Mouse (Mus musculus) v-Abl transformed pro-B cells (cell line): ENCODE measurements around the gene Lrfn4.
"Not testable (repeated sequence)": the region's sequence is repeated elsewhere in the genome, so short reads cannot be mapped to it uniquely, and the experiment has no call there.

Experiments used
- in situ Hi-C, 2 experiments: fragments of 400-800 bp; cut with MboI; formaldehyde crosslinking; loops; one replicate each; pipeline ENCODE4 v1.15.1; 2025; ENCODE audit not compliant: unreplicated experiment in 2 of 2

The Lrfn4 gene

GRCm38 (mm10) chr19:4613464-4614304 is 1.8 kb downstream of the Lrfn4 start:
- in situ Hi-C loops: no loop called here

DNA sequence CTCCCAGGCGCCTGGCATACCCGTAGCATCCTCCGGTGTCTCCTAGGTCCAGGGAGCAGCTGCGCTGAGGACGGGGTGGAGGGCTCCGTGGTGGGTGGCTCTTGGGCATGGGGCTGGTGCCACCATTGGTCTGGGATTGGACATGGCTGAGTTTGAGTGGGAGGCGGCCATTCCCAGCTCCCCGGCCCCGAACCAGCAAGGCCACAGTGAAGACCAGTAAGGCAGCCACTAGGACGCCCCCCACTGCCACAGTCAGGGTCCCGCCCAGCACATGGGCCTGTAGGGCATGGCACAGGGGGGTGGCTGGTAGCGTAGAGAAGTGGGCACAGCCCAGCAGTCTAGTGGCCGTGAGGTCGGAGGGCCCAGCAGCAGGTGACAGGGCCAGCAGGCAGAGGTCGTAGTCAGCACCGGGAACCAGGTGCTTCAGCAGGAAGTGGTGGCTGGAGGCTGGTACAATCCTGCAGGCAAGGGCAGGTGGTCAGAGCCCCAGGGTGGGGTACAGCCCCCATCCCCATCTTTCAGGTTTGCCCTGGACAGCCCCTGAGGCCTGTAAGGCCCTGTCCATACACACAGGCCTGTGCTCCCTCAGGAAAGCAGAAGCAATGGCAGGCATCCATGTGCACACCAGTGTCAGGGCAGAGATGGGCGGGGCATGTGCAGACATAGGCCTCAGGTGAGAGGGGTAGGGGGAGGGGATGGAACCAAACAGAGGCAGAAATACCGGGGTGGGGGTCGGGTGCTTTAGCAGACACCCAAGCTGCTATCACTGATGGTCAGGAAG is 3.1 kb downstream of the Lrfn4 start:
- in situ Hi-C loops: no loop called here

DNA sequence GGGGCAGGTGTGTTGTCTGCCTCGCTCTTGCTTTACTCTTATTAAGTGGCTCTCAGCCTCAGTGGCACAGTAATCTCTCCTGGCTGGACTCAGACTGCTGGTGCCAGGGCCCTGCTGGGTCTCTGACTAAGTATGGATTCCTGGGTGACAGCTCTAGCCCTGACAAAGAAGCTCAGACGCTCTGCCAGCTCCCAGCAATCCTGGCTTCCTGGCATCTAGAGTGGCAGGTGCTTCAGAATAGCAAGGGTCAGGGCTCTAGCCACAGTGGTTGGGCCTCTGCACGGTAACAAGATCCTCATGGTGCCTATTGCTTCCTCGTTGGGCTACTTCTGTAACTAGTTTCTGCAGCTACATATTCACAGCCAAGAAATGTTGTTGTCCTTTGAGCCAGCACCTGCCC is 5.4 kb downstream of the Lrfn4 start:
- in situ Hi-C loops: no loop called here

GRCm38 (mm10) chr19:4608511-4608910 is 7.0 kb downstream of the Lrfn4 start:
- in situ Hi-C loops: no loop called here

GRCm38 (mm10) chr19:4607406-4607805 is 8.1 kb downstream of the Lrfn4 start:
- in situ Hi-C loops: no loop called here

DNA sequence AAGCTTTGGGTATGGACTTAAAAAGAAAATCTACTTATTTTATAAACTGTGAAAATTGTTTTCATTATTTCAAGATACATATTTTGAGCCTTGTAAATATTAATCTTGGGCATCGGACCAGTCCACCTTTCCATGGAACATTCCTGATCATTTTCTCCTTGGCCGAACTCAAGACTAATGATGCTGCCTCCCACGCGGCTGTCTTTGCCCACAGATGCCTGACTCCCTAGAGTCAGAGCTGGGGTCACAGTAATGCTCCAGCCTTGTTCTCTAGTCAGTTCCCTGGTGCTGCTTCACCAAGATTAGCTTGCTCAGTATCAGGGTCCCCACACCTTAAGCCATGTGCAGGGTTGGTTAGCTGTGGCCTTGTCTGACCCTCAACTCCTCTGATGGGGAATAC is 9.8 kb downstream of the Lrfn4 start:
- in situ Hi-C loops: no loop called here

GRCm38 (mm10) chr19:4603801-4604723 is 11.4 kb downstream of the Lrfn4 start:
- in situ Hi-C loops: no loop called here

DNA sequence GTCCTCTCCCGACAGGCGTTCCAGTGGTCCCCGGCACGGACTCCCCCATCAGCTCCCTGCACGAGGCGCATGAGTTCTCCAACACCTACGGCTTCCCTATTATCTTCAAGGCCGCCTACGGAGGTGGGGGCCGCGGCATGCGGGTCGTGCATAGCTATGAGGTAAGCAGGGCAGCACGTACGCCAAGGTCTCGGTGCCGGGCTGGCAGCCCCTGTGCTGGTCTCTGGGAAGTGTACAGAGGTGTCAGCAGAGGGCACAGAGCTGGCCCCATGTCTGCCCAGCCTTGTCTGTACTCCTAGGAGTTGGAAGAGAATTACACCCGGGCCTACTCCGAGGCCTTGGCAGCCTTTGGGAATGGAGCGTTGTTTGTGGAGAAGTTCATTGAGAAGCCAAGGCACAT is 13.0 kb downstream of the Lrfn4 start:
- in situ Hi-C loops: no loop called here

GRCm38 (mm10) chr19:4596071-4596470 is 19.4 kb downstream of the Lrfn4 start:
- in situ Hi-C loops: no loop called here

GRCm38 (mm10) chr19:4593792-4594522 is 21.5 kb downstream of the Lrfn4 start:
- in situ Hi-C loops: no loop called here

GRCm38 (mm10) chr19:4590025-4590424 is 25.4 kb downstream of the Lrfn4 start:
- in situ Hi-C loops: no loop called here

DNA sequence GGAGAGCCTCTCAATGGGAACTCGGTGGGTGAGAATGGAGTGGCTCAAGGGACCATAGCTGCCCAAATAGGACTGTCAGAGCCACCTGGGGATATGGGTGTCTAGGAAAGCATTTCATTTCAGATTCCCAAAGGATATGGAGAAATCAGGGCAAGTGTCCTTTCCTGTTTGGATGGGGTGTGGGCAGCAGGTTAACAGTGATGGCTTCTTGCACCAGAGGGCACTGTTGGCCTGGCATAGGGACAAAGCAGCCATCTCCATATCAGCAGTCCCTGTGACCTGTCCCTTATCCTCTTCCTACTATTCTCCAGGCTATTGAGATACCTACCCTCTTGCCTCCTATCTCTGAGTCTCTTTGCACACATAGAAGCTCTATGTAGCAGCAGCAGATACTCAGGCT is 26.4 kb downstream of the Lrfn4 start:
- in situ Hi-C loops: no loop called here

GRCm38 (mm10) chr19:4588430-4588829 is 27.0 kb downstream of the Lrfn4 start:
- in situ Hi-C loops: no loop called here

GRCm38 (mm10) chr19:4587426-4587825 is 28.0 kb downstream of the Lrfn4 start:
- in situ Hi-C loops: no loop called here

DNA sequence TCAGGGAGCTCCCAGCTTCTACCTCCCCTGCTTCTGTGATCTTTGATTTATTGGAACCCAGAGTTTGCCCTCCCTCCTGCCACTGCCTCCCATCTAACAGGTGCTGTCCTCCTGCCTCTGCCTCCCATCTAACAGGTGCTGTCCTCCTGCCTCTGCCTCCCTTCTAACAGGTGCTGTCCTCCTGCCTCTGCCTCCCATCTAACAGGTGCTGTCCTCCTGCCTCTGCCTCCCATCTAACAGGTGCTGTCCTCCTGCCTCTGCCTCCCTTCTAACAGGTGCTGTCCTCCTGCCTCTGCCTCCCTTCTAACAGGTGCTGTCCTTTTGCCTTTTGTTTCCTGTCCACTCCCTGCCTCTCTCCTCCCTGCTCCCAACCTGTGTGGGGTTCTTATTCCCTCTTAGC is 28.7 kb downstream of the Lrfn4 start:
- in situ Hi-C loops: not testable (repeated sequence)

DNA sequence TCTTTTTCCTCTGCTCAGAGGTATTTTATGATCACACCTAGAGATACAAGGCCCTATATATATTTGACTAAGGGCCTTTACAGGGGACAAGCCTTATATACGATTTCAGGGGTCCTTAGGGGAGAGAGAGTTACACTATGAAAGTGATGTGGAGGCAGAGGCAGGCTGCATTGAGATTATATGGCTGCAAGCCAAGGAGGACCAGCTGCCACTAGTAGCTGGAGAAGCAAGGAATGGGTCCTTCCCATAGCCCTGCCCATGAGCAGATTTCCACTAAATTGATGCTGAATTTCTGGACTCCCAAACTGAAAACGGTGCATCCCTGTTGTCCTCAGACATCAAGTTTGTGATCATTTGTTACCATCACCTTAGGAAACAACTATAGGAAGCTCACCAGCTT is 31.6 kb downstream of the Lrfn4 start:
- in situ Hi-C loops: no loop called here

DNA sequence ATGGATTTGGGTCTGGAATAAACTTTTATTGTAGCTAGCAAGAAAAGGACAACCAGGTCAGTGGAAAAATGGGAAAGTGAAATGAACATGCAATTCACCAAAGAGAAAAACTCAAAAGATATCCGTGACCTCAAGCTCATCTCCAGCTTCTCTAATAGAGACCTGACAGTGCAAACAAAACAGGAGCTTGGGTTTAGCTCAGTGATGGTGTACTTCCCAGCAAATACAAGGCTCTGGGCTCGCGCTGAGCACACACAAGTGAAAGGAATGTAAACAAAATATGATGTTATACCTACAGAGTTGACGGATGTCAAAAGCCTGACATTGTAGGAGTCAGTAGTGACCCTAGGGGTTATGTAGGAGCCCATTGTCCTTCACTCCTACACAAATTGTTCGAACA is 36.2 kb downstream of the Lrfn4 start:
- in situ Hi-C loops: loop anchor here in 1 of 2 experiments (10.0 kb wide), 1 partner anchor 84 kb away; the partner anchor contains the start of gene 2010003K11Rik

- in situ Hi-C loops: loop anchor here in 1 of 2 experiments (10.0 kb wide), 1 partner anchor 84 kb away; the partner anchor contains the start of gene 2010003K11Rik
Observed at GRCm38 (mm10) chr19:4578799-4579198, 36.7 kb downstream of the Lrfn4 start.

GRCm38 (mm10) chr19:4573241-4573640 is 42.2 kb downstream of the Lrfn4 start:
- in situ Hi-C loops: loop anchor here in 1 of 2 experiments (10.0 kb wide), 1 partner anchor 78 kb away; the partner anchor contains the start of gene 2010003K11Rik

GRCm38 (mm10) chr19:4572467-4572866 is 43.0 kb downstream of the Lrfn4 start:
- in situ Hi-C loops: loop anchor here in 1 of 2 experiments (10.0 kb wide), 1 partner anchor 78 kb away; the partner anchor contains the start of gene 2010003K11Rik
